Mouse (Mus musculus) cerebellum, adult 2 months (tissue): Measurements from ENCODE around the gene Nr1d1.

Experiments used
- CTCF ChIP-seq: fragments of 200-500 bp; IDR thresholded peaks from 2 replicates; pipeline ENCODE4 v1.5.1; 2011; ENCODE audit warnings: low read depth, mild to moderate bottlenecking, control low read depth, low read length, moderate library complexity, borderline replicate concordance; ENCODE audit not compliant: insufficient read depth
- POLR2A ChIP-seq: fragments of 200-500 bp; IDR thresholded peaks from 2 replicates; pipeline ENCODE4 v1.6.1; 2011; ENCODE audit warnings: low read length, control low read depth, borderline replicate concordance; ENCODE audit not compliant: insufficient read depth

DNA sequence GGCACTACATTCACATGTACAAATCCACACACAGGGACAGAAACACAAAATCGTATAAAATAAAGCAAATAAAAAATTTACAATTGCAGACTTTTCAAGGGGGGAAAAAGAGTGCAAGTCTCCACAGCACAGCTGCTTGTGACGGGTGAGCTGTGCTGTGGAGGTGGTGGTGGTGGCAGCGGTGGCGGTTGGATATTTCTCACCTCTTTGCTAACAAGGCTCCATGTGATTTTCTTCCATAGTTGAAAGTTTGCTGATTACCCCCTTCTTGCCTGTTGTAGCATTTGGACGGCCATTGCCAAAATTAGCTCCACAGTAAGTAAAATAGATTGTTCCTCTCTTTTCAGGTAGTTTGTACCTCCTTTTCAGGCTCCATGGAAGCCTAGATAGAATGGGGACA is 29.5 kb upstream of the Nr1d1 start, which contains the start of gene Casc3:
- no peak for TF ChIP-seq CTCF
- no peak for TF ChIP-seq POLR2A
